Mouse (Mus musculus) liver, embryonic 14.5 days (tissue): ENCODE data around the gene Gm21985.

Source experiments
- CTCF ChIP-seq: IDR thresholded peaks from 2 replicates; pipeline ENCODE4 v1.5.1; 2016; ENCODE audit warnings: antibody characterized with exemption, low read depth, control low read depth
- EP300 ChIP-seq: IDR thresholded peaks from 2 replicates; pipeline ENCODE4 v1.6.1; 2016; ENCODE audit warnings: antibody characterized with exemption, low read depth

DNA sequence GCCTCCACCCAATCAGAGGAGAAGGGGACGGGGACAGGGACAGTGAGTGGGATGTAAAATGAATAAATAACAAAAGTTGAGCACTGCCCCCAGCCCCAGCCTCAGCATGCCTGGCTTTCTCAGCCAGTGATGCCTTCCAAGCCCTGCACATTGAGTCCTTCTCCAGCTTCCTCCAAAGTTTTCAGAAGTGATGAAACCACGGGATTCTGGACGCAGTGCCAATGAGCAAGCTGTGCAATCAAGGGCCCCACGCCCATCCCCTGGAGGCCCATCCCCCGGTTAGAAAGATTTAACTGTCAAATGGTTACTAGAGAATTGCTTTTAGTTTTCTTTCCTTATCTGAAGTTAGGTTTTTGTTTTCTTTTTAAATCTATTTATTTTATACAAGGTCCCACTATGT lies 103.8 kb downstream of the Gm21985 start:
- TF ChIP-seq CTCF (no peak), EP300 (no peak)
